Mouse (Mus musculus): ENCODE measurements at regions not wholly inside any gene's neighbourhood (a gene's known extent, or its start where the extent isn't known, plus 50 kb on each side); places are given as distances from the start of the nearest gene placed in this dataset.

GRCm38 (mm10) chr14:48053151-48053550, 67.5 kb upstream of the Peli2 start:
- DNase-seq (ENCODE audit: extremely low read depth, low read depth, low spot score) = no peak

GRCm38 (mm10) chr14:48054719-48055118, 65.9 kb upstream of the Peli2 start:
- DNase-seq (ENCODE audit: extremely low read depth, low read depth, low spot score) = no peak

DNA sequence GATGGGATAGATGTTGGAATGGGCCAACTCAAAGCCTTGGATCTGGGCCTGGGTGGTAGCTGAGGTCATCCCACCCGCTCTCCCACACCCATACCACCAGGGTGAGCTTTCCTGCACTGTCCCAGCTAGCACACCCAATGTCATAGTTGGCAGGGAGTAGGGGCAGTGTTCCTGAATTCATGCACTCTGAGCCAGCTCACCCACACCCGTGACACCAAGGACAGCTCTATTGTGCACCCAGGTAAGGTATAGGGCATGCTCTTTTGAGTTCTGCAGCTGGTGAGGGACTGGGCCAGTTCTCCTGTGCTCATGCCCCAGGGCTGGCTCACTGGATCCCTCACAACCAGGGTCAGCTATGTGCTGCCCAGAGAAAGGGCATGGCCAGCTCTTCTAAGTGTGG, 64.8 kb upstream of the Peli2 start:
- DNase-seq (ENCODE audit: extremely low read depth, low read depth, low spot score) = no peak

DNA sequence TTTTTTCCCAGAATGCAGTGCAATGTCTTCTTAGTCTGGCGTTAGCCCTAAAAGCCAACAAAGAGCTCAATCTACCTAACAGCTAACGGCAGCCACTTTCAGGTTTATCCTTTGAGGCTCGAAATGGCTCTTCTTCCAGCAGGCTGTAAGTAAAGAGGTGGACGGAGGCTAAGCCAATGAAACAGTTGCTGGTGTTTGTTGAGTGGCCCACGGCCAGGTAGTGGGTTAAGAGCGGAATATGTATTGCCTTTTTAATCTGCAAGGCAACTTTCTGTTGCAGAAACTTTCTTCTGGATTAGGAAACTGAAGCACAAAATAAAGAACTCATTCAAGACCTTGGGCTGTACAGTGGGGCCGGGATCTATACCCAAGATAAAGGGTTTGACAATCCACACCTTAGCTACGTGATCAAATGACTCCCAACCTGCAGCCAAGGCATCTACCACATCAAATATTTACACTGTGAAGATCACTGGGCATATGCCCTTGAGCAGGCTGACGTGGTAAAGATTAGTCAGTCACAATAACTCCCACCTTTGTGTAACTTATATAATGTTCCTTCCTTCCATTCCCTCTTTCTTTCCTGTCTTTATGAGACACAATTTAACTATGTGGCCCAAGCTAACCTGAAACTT, 62.3 kb upstream of the Peli2 start:
- DNase-seq (ENCODE audit: extremely low read depth, low read depth, low spot score) = no peak

- DNase-seq (ENCODE audit: extremely low read depth, low read depth, low spot score) = no peak
Measured at GRCm38 (mm10) chr14:48059664-48060455, 60.8 kb upstream of the Peli2 start.

DNA sequence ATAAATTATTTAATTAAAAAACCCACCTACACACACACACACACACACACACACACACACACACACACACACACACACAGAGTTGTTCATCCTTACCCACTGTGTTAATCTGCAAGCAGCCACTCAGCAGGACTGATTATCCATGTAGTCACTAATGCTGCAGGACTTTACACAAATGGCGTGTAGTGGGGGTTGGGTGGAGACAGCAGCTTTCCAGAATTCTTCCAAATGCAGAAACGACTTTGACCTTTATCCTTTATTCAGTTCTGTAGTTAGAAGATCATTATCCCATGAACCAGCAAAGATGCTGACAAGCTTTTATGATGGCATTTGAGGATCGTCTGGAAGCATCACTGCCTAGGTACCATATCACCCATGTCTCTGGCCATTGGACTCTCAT, 52.0 kb upstream of the Peli2 start:
- no peak for DNase-seq (ENCODE audit: extremely low read depth, low read depth, low spot score)

Measured in fat pad, adult 2 months (tissue).